Mouse (Mus musculus): ENCODE data around the gene Syndig1.

GRCm38 (mm10) chr2:149812899-149813298, 16.1 kb upstream of the Syndig1 start:
- TF ChIP-seq CTCF (IDR thresholded peaks at IDR 0.05; ENCODE audit: control insufficient read depth, insufficient read depth, insufficient read length), result no peak
- TF ChIP-seq USF1 (IDR thresholded peaks at IDR 0.05; ENCODE audit: low read depth), result no peak
- no peak for TF ChIP-seq CEBPB (IDR thresholded peaks at IDR 0.05; ENCODE audit: low read depth)
- TF ChIP-seq MAX (IDR thresholded peaks at IDR 0.05), result no peak

All from C2C12 (cell line).